Mouse (Mus musculus) spleen, adult 2 months (tissue): ENCODE data around the gene Arih1.

Experiments used
- CTCF ChIP-seq: fragments of 200-500 bp; IDR thresholded peaks from 2 replicates; pipeline ENCODE4 v1.5.1; 2011; ENCODE audit warnings: mild to moderate bottlenecking, inconsistent platforms; ENCODE audit not compliant: insufficient read depth, insufficient read length, insufficient replicate concordance; ENCODE audit errors: extremely low read depth
- POLR2A ChIP-seq: fragments of 200-500 bp; IDR thresholded peaks from 2 replicates; pipeline ENCODE4 v1.6.1; 2011; ENCODE audit warnings: low read depth, low read length, inconsistent platforms

GRCm38 (mm10) chr9:59508146-59508545, 21.7 kb upstream of the Arih1 start:
- TF ChIP-seq POLR2A (no peak), CTCF (no peak)
